Mouse (Mus musculus): ENCODE data around the gene Podxl2.

Podxl2 gene

GRCm38 (mm10) chr6:88828206-88829009 lies 46.4 kb downstream of the Podxl2 start:
- DNase-seq (ENCODE audit: low read depth, low spot score) = no peak

GRCm38 (mm10) chr6:88827395-88828205 lies 47.2 kb downstream of the Podxl2 start:
- DNase-seq (ENCODE audit: low read depth, low spot score) = no peak

GRCm38 (mm10) chr6:88826965-88827364 lies 47.9 kb downstream of the Podxl2 start:
- no peak for DNase-seq (ENCODE audit: low read depth, low spot score)

- no peak for DNase-seq (ENCODE audit: low read depth, low spot score)
These were observed 48.3 kb downstream of the Podxl2 start for GRCm38 (mm10) chr6:88826545-88826944.

GRCm38 (mm10) chr6:88826088-88826487 lies 48.8 kb downstream of the Podxl2 start:
- DNase-seq (ENCODE audit: low read depth, low spot score) = no peak

GRCm38 (mm10) chr6:88824183-88824582 lies 50.7 kb downstream of the Podxl2 start:
- DNase-seq (ENCODE audit: low read depth, low spot score) = no peak

- no peak for DNase-seq (ENCODE audit: low read depth, low spot score)
These were observed 52.9 kb downstream of the Podxl2 start for GRCm38 (mm10) chr6:88821901-88822300.

GRCm38 (mm10) chr6:88821294-88821693 lies 53.5 kb downstream of the Podxl2 start:
- no peak for DNase-seq (ENCODE audit: low read depth, low spot score)

- no peak for DNase-seq (ENCODE audit: low read depth, low spot score)
These were observed 54.0 kb downstream of the Podxl2 start for GRCm38 (mm10) chr6:88820853-88821252.

- no peak for DNase-seq (ENCODE audit: low read depth, low spot score)
These were observed 57.9 kb downstream of the Podxl2 start for GRCm38 (mm10) chr6:88816913-88817312.

- DNase-seq (ENCODE audit: low read depth, low spot score) = no peak
These were observed 59.4 kb downstream of the Podxl2 start for GRCm38 (mm10) chr6:88815489-88815888.

- DNase-seq (ENCODE audit: low read depth, low spot score) = no peak
These were observed 59.8 kb downstream of the Podxl2 start for GRCm38 (mm10) chr6:88815036-88815435.

GRCm38 (mm10) chr6:88813832-88814231 lies 61.0 kb downstream of the Podxl2 start:
- DNase-seq (ENCODE audit: low read depth, low spot score) = no peak

- DNase-seq (ENCODE audit: low read depth, low spot score) = peak; percentile 60
These were observed 62.0 kb downstream of the Podxl2 start for GRCm38 (mm10) chr6:88812886-88813285.

GRCm38 (mm10) chr6:88811880-88812400 lies 62.9 kb downstream of the Podxl2 start:
- no peak for DNase-seq (ENCODE audit: low read depth, low spot score)

- DNase-seq (ENCODE audit: low read depth, low spot score) = no peak
These were observed 63.4 kb downstream of the Podxl2 start for GRCm38 (mm10) chr6:88811396-88811795.

GRCm38 (mm10) chr6:88810291-88810690 lies 64.6 kb downstream of the Podxl2 start:
- no peak for DNase-seq (ENCODE audit: low read depth, low spot score)

- no peak for DNase-seq (ENCODE audit: low read depth, low spot score)
These were observed 65.5 kb downstream of the Podxl2 start for GRCm38 (mm10) chr6:88809091-88810037.

GRCm38 (mm10) chr6:88804966-88805577 lies 69.8 kb downstream of the Podxl2 start:
- no peak for DNase-seq (ENCODE audit: low read depth, low spot score)

GRCm38 (mm10) chr6:88803957-88804695 lies 70.7 kb downstream of the Podxl2 start:
- DNase-seq (ENCODE audit: low read depth, low spot score) = no peak

Data from c-Kit-negative CD71-positive TER-119-positive erythroid progenitor cells, embryonic 14.5 days (primary cell).